Mouse (Mus musculus): ENCODE data around the gene Tnf. TPM values are rescaled to one million over a fixed set of nuclear protein-coding genes. Genes with fewer than 3 reads are reported as not detected.

Tnf gene
- polyA plus RNA-seq, 1 experiment from 2014 or later: not detected

- WGBS: 6% methylated on average over 16 of the region's 16 CpGs
- H3K27me3 ChIP-seq (ENCODE audit: control insufficient read depth, insufficient read depth, low read length): no peaks in the 10 kb centered on the region
- H3K9me3 ChIP-seq (ENCODE audit: control insufficient read depth, low read length): no peaks in the 10 kb centered on the region
- H3K36me3 ChIP-seq (ENCODE audit: control insufficient read depth, insufficient read depth, low read length): peaks cover 36% of the 10 kb centered on the region
- ATAC-seq (replicated peaks; ENCODE audit: low FRiP score) (peak; percentile 13; the same call in 1 of the 2 replicates), DNase-seq (ENCODE audit: low spot score) (peak; percentile 71)
- peak overlapping the region; percentile 93 for H3K27ac ChIP-seq (ENCODE audit: low read depth, low read length)
- peaks cover 26% of the 10 kb centered on the region for H3K4me1 ChIP-seq (replicated peaks; ENCODE audit: control insufficient read depth, insufficient read depth, low read length)
- peak overlapping the region; percentile 84 for H3K4me3 ChIP-seq (ENCODE audit: low read depth, low read length)
- H3K4me2 ChIP-seq (ENCODE audit: low read depth, low read length, severe bottlenecking): peak overlapping the region; percentile 96
- H3K9ac ChIP-seq (ENCODE audit: low read length): peak overlapping the region; percentile 99
These were observed 41.3 kb upstream of the Tnf start for GRCm38 (mm10) chr17:35243086-35243485.

- Histone ChIP-seq H3K4me2 (ENCODE audit: low read depth, low read length, severe bottlenecking) (peak overlapping the region; percentile 96), H3K9me3 (ENCODE audit: control insufficient read depth, low read length) (no peaks in the 10 kb centered on the region), H3K4me3 (ENCODE audit: low read depth, low read length) (peak overlapping the region; percentile 84), H3K9ac (ENCODE audit: low read length) (peak overlapping the region; percentile 99), H3K27ac (ENCODE audit: low read depth, low read length) (peak overlapping the region; percentile 93), H3K27me3 (ENCODE audit: control insufficient read depth, insufficient read depth, low read length) (no peaks in the 10 kb centered on the region), H3K36me3 (ENCODE audit: control insufficient read depth, insufficient read depth, low read length) (peaks cover 28% of the 10 kb centered on the region), H3K4me1 (replicated peaks; ENCODE audit: control insufficient read depth, insufficient read depth, low read length) (peaks cover 26% of the 10 kb centered on the region)
- ATAC-seq (replicated peaks; ENCODE audit: low FRiP score): peak; percentile 29
- peak; percentile 76 for DNase-seq (ENCODE audit: low spot score)
- WGBS: under 1% methylated on average over 53 of the region's 55 CpGs
These were observed 40.5 kb upstream of the Tnf start for GRCm38 (mm10) chr17:35242015-35242941.

GRCm38 (mm10) chr17:35241305-35242014 is 39.7 kb upstream of the Tnf start, which contains the start of gene Ddx39b:
Ddx39b (plus strand) TSS chr17:35241746.
- ATAC-seq (replicated peaks; ENCODE audit: low FRiP score) (peak; percentile 90), DNase-seq (ENCODE audit: low spot score) (peak; percentile 97)
- peaks cover 20% of the 10 kb centered on the region for H3K36me3 ChIP-seq (ENCODE audit: control insufficient read depth, insufficient read depth, low read length)
- H3K27me3 ChIP-seq (ENCODE audit: control insufficient read depth, insufficient read depth, low read length): no peaks in the 10 kb centered on the region
- under 1% methylated on average over 69 of the region's 69 CpGs for WGBS
- H3K4me2 ChIP-seq (ENCODE audit: low read depth, low read length, severe bottlenecking): peak within 1 kb of the TSS; percentile 96
- H3K4me3 ChIP-seq (ENCODE audit: low read depth, low read length): peak within 1 kb of the TSS; percentile 84
- H3K9ac ChIP-seq (ENCODE audit: low read length): peak within 1 kb of the TSS; percentile 99
- H3K9me3 ChIP-seq (ENCODE audit: control insufficient read depth, low read length): no peaks in the 10 kb centered on the region
- H3K4me1 ChIP-seq (replicated peaks; ENCODE audit: control insufficient read depth, insufficient read depth, low read length): peaks cover 26% of the 10 kb centered on the region
- H3K27ac ChIP-seq (ENCODE audit: low read depth, low read length): peak within 1 kb of the TSS; percentile 93

- no peaks in the 10 kb centered on the region for H3K27me3 ChIP-seq (ENCODE audit: control insufficient read depth, insufficient read depth, low read length)
- peaks cover 26% of the 10 kb centered on the region for H3K4me1 ChIP-seq (replicated peaks; ENCODE audit: control insufficient read depth, insufficient read depth, low read length)
- no peaks in the 10 kb centered on the region for H3K9me3 ChIP-seq (ENCODE audit: control insufficient read depth, low read length)
- ATAC-seq (replicated peaks; ENCODE audit: low FRiP score): no peak
- H3K9ac ChIP-seq (ENCODE audit: low read length): peak overlapping the region; percentile 99
- peak overlapping the region; percentile 84 for H3K4me3 ChIP-seq (ENCODE audit: low read depth, low read length)
- H3K27ac ChIP-seq (ENCODE audit: low read depth, low read length): peak overlapping the region; percentile 93; the same call in 1 of the 2 replicates
- DNase-seq (ENCODE audit: low spot score): no peak
- WGBS: 33% methylated on average over 12 of the region's 12 CpGs
- H3K4me2 ChIP-seq (ENCODE audit: low read depth, low read length, severe bottlenecking): peak overlapping the region; percentile 96
- peaks cover 17% of the 10 kb centered on the region for H3K36me3 ChIP-seq (ENCODE audit: control insufficient read depth, insufficient read depth, low read length)
These were observed 38.8 kb upstream of the Tnf start for GRCm38 (mm10) chr17:35240384-35241304.

GRCm38 (mm10) chr17:35239700-35240099 is 37.9 kb upstream of the Tnf start:
- WGBS: 84% methylated on average over 5 of the region's 5 CpGs
- no peaks in the 10 kb centered on the region for H3K9me3 ChIP-seq (ENCODE audit: control insufficient read depth, low read length)
- ATAC-seq (replicated peaks; ENCODE audit: low FRiP score) (no peak), DNase-seq (ENCODE audit: low spot score) (no peak)
- H3K4me3 ChIP-seq (ENCODE audit: low read depth, low read length): no peak overlapping the region
- no peaks in the 10 kb centered on the region for H3K27me3 ChIP-seq (ENCODE audit: control insufficient read depth, insufficient read depth, low read length)
- H3K36me3 ChIP-seq (ENCODE audit: control insufficient read depth, insufficient read depth, low read length): peaks cover 10% of the 10 kb centered on the region
- H3K27ac ChIP-seq (ENCODE audit: low read depth, low read length): no peak overlapping the region
- H3K4me2 ChIP-seq (ENCODE audit: low read depth, low read length, severe bottlenecking): no peak overlapping the region
- H3K4me1 ChIP-seq (replicated peaks; ENCODE audit: control insufficient read depth, insufficient read depth, low read length): peaks cover 18% of the 10 kb centered on the region
- no peak overlapping the region for H3K9ac ChIP-seq (ENCODE audit: low read length)

- H3K9me3 ChIP-seq (ENCODE audit: control insufficient read depth, low read length): no peaks in the 10 kb centered on the region
- no peak for DNase-seq (ENCODE audit: low spot score)
- no peaks in the 10 kb centered on the region; the same call in 1 of the 2 replicates for H3K36me3 ChIP-seq (ENCODE audit: control insufficient read depth, insufficient read depth, low read length)
- no peak overlapping the region for H3K4me2 ChIP-seq (ENCODE audit: low read depth, low read length, severe bottlenecking)
- H3K27me3 ChIP-seq (ENCODE audit: control insufficient read depth, insufficient read depth, low read length): no peaks in the 10 kb centered on the region
- no peak overlapping the region for H3K9ac ChIP-seq (ENCODE audit: low read length)
- peaks cover 6% of the 10 kb centered on the region; the same call in 1 of the 2 replicates for H3K4me1 ChIP-seq (replicated peaks; ENCODE audit: control insufficient read depth, insufficient read depth, low read length)
- ATAC-seq (replicated peaks; ENCODE audit: low FRiP score): no peak
- no peak overlapping the region for H3K4me3 ChIP-seq (ENCODE audit: low read depth, low read length)
- H3K27ac ChIP-seq (ENCODE audit: low read depth, low read length): no peak overlapping the region
- WGBS: 86% methylated on average over 12 of the region's 12 CpGs
These were observed 35.7 kb upstream of the Tnf start for GRCm38 (mm10) chr17:35237504-35237903.

GRCm38 (mm10) chr17:35236996-35237395 is 35.2 kb upstream of the Tnf start:
- ATAC-seq (replicated peaks; ENCODE audit: low FRiP score) (no peak), DNase-seq (ENCODE audit: low spot score) (no peak)
- Histone ChIP-seq H3K4me2 (ENCODE audit: low read depth, low read length, severe bottlenecking) (peak overlapping the region; percentile 82), H3K27me3 (ENCODE audit: control insufficient read depth, insufficient read depth, low read length) (no peaks in the 10 kb centered on the region), H3K36me3 (ENCODE audit: control insufficient read depth, insufficient read depth, low read length) (no peaks in the 10 kb centered on the region; the same call in 1 of the 2 replicates), H3K4me1 (replicated peaks; ENCODE audit: control insufficient read depth, insufficient read depth, low read length) (peaks cover 6% of the 10 kb centered on the region; the same call in 1 of the 2 replicates), H3K9me3 (ENCODE audit: control insufficient read depth, low read length) (no peaks in the 10 kb centered on the region), H3K9ac (ENCODE audit: low read length) (peak overlapping the region; percentile 93), H3K4me3 (ENCODE audit: low read depth, low read length) (peak overlapping the region; percentile 55; the same call in 1 of the 2 replicates), H3K27ac (ENCODE audit: low read depth, low read length) (no peak overlapping the region)
- 78% methylated on average over 9 of the region's 9 CpGs for WGBS

All from forebrain, embryonic 11.5 days (tissue).